Mouse (Mus musculus) forebrain, postnatal 0 days (tissue): Measurements from ENCODE around the gene Shd. TPM values are rescaled to one million over a fixed set of nuclear protein-coding genes. Genes with fewer than 3 reads are reported as not detected.
"Not testable (repeated sequence)": the region's sequence is repeated elsewhere in the genome, so short reads cannot be mapped to it uniquely, and the experiment has no call there.

Experiments
- ATAC-seq: fragments of 200-750 bp; cut with Nextera tagmentation; 2 replicates; pipeline ENCODE4 v1.8.0; 2017; ENCODE audit warnings: mild to moderate bottlenecking, moderate library complexity
- DNase-seq: peaks from one replicate; pipeline ENCODE4 v3.0.0-alpha.2; 2015
- H3K27ac ChIP-seq: fragments of 300-500 bp; sonication (generic); 2 replicates; pipeline ENCODE4 v1.5.1; 2014; ENCODE audit warnings: low read depth, mild to moderate bottlenecking, antibody characterized with exemption, low read length, moderate library complexity, mixed read lengths
- H3K27me3 ChIP-seq: fragments of 300-500 bp; sonication (generic); 2 replicates; pipeline ENCODE4 v1.6.1; 2014; ENCODE audit warnings: mild to moderate bottlenecking, low read length, mixed read lengths; ENCODE audit not compliant: insufficient read depth
- H3K36me3 ChIP-seq: fragments of 300-500 bp; sonication (generic); 2 replicates; pipeline ENCODE4 v1.6.1; 2014; ENCODE audit warnings: mild to moderate bottlenecking, moderate library complexity; ENCODE audit not compliant: insufficient read depth
- H3K4me1 ChIP-seq: fragments of 300-500 bp; sonication (generic); 2 replicates; pipeline ENCODE4 v1.6.1; 2014; ENCODE audit warnings: antibody characterized with exemption; ENCODE audit not compliant: insufficient read depth
- H3K4me2 ChIP-seq: fragments of 300-500 bp; sonication (generic); 2 replicates; pipeline ENCODE4 v1.6.1; 2014; ENCODE audit warnings: low read depth, mild to moderate bottlenecking, moderate library complexity
- H3K4me3 ChIP-seq: fragments of 300-500 bp; sonication (generic); 2 replicates; pipeline ENCODE4 v1.5.1; 2014; ENCODE audit warnings: low read depth, low read length, mixed read lengths
- H3K9ac ChIP-seq: fragments of 300-500 bp; sonication (generic); 2 replicates; pipeline ENCODE4 v1.6.1; 2014; ENCODE audit warnings: mild to moderate bottlenecking
- H3K9me3 ChIP-seq: fragments of 300-500 bp; sonication (generic); 2 replicates; pipeline ENCODE4 v1.6.1; 2016; ENCODE audit warnings: low read length
- CTCF ChIP-seq: sonication (generic); IDR thresholded peaks from 2 replicates; pipeline ENCODE4 v1.5.1; 2016; ENCODE audit warnings: antibody characterized with exemption, control low read depth, low read depth
- whole genome bisulfite sequencing: fragments of 180-500 bp; shearing (Covaris S2); extraction: QIAGEN DNeasy Blood & Tissue Kit; methylation state at CpG from one replicate; pipeline ENCODE4 v1.1.7; 2014; 5-methylcytosine and 5-hydroxymethylcytosine counted together
- polyA plus RNA-seq: library from polyadenylated mRNA; unstranded; fragments of >200 nt; fragmentation: Nextera tagmentation; extraction: Ambion mirVana; gene quantifications from 2 replicates; pipeline ENCODE4 v1.2.1, GENCODE M21; 2015
- total RNA-seq: library from RNA; depleted of rRNA; stranded (reverse); fragments of >200 nt; gene quantifications from 2 replicates; pipeline ENCODE4 v1.2.3, GENCODE M21; 2014; rRNA removed

Shd gene
- 124 and 152 TPM in 2 replicates for total RNA-seq
- polyA plus RNA-seq: 106 and 116 TPM in 2 replicates

- Histone ChIP-seq H3K27ac (peak within 1 kb of the TSS; percentile 66), H3K9me3 (no peaks in the 10 kb centered on the region), H3K4me2 (peak within 1 kb of the TSS; percentile 96), H3K27me3 (no peaks in the 10 kb centered on the region), H3K9ac (peak within 1 kb of the TSS; percentile 93), H3K36me3 (peaks cover 32% of the 10 kb centered on the region), H3K4me1 (peaks cover 13% of the 10 kb centered on the region), H3K4me3 (peak within 1 kb of the TSS; percentile 72)
- peak; percentile 59 for ATAC-seq
- 9% methylated on average over 54 of the region's 55 CpGs for WGBS
- TF ChIP-seq CTCF: peak; percentile 34; the same call in 1 of the 2 replicates
- DNase-seq: peak; percentile 67
Observed at GRCm38 (mm10) chr17:55969966-55970891, at the start of gene Shd. Shd (plus strand) TSS chr17:55970467.

DNA sequence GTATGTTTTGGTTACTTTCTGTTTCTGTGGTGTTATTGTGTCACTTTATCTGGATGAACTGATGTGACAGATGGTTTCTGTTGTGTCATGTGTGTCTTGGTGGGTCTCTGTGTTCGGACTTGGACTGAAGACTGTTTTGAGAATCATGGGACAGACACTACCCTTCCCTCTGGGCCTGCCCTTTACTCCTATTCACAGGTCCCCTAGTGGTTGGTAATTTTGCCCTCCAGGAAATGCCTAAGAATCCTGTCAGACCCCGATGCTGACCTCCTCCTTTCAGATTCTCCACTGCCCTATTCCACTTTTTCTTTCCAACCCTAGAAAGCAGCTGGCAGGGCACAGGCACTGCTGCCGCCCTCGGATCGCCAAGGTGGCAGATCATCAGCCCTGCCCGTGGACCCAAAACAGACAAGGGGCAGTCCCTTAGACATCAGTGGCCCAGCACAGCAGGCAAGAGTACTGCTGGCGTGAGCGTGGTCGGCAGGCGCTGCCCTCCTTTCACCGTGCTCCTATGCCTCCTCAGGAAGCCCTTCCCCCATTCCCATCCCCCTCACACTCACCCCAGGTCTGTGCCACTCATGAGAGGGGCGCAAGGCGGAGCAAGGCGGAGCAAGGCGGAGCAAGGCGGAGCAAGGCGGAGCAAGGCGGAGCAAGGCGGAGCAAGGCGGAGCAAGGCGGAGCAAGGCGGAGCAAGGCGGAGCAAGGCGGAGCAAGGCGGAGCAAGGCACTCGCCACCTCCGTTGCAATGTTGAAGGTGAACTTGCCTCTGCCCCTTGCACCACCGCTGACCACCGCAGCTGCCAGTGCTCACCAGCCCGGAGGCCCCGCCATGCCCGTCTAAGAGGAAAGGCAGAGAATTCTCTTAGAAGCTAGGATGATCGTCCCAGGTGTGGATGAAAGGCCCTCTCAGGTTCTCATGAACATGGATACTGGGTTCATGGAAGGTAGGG is 38.4 kb upstream of the Shd start:
- peak; percentile 55 for TF ChIP-seq CTCF
- H3K27me3 ChIP-seq: no peaks in the 10 kb centered on the region
- H3K9me3 ChIP-seq: no peaks in the 10 kb centered on the region
- H3K4me2 ChIP-seq: peak overlapping the region; percentile 85
- H3K4me1 ChIP-seq: peaks cover 3% of the 10 kb centered on the region; the same call in 1 of the 2 replicates
- H3K36me3 ChIP-seq: no peaks in the 10 kb centered on the region
- H3K27ac ChIP-seq: peak overlapping the region; percentile 80
- peak overlapping the region; percentile 92 for H3K9ac ChIP-seq
- ATAC-seq (peak; percentile 99), DNase-seq (peak; percentile 85)
- peak overlapping the region; percentile 62 for H3K4me3 ChIP-seq
- WGBS: 1% methylated on average over 33 of the region's 33 CpGs

DNA sequence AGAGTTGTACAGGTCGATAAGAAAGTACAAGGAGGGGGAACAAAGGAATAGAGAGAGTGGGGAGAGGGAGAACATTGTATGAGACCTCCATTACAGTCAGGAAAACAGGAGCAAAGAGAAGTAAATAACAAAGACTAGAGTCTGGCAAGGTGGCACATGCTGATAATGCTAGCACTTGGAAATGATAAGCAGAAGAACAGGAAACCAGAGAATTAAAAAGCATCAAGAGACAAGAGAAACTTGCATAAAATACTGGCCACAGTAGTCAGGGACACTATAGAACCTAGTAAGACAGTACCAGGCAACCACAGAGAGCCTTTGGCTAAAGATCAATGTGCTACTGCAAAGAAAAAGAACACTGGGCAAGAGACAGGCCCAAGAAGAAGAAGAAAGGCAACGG is 37.6 kb upstream of the Shd start:
- H3K9ac ChIP-seq: peak overlapping the region; percentile 92; the same call in 1 of the 2 replicates
- peak overlapping the region; percentile 62 for H3K4me3 ChIP-seq
- 77% methylated on average over 2 of the region's 2 CpGs for WGBS
- H3K27ac ChIP-seq: no peak overlapping the region
- no peak for TF ChIP-seq CTCF
- peak overlapping the region; percentile 85 for H3K4me2 ChIP-seq
- ATAC-seq (no peak), DNase-seq (no peak)
- no peaks in the 10 kb centered on the region for H3K27me3 ChIP-seq
- no peaks in the 10 kb centered on the region for H3K9me3 ChIP-seq
- H3K36me3 ChIP-seq: no peaks in the 10 kb centered on the region
- H3K4me1 ChIP-seq: peaks cover 3% of the 10 kb centered on the region; the same call in 1 of the 2 replicates

GRCm38 (mm10) chr17:55933191-55933590 is 37.1 kb upstream of the Shd start:
- Histone ChIP-seq H3K4me1 (peaks cover 3% of the 10 kb centered on the region; the same call in 1 of the 2 replicates), H3K27me3 (no peaks in the 10 kb centered on the region), H3K4me2 (no peak overlapping the region), H3K27ac (no peak overlapping the region), H3K9me3 (no peaks in the 10 kb centered on the region), H3K9ac (no peak overlapping the region), H3K4me3 (no peak overlapping the region), H3K36me3 (no peaks in the 10 kb centered on the region)
- WGBS: 95% methylated on average over 15 of the region's 15 CpGs
- no peak for TF ChIP-seq CTCF
- ATAC-seq (no peak), DNase-seq (no peak)

DNA sequence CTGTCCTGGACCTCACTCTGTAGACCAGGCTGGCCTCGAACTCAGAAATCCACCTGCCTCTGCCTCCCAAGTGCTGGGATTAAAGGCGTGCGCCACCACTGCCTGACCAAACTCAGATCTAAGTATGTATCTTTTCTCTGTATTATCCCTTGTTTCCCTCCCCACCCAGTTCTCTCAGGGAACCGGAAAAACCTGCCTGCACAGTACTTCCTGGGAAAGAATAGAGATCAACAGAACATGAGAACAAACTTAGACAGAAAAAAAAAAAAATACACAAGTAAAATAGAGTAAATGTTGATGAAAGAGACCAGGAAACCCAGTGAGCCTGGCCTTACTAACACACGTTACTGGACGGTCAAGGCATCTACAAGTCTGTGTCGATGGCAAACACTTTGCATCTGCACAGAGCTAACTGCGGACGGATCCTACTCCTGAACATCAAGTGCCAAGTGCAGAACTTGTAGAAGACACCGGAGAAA is 25.8 kb upstream of the Shd start:
- H3K9me3 ChIP-seq, H3K4me1 ChIP-seq, H3K36me3 ChIP-seq, H3K27me3 ChIP-seq, ATAC-seq, DNase-seq: not testable (repeated sequence)
- Histone ChIP-seq H3K4me2 (peak overlapping the region; percentile 77), H3K4me3 (peak overlapping the region; percentile 43), H3K9ac (peak overlapping the region; percentile 75), H3K27ac (peak overlapping the region; percentile 82; the same call in 1 of the 2 replicates)
- 32% methylated on average over 10 of the region's 10 CpGs for WGBS

DNA sequence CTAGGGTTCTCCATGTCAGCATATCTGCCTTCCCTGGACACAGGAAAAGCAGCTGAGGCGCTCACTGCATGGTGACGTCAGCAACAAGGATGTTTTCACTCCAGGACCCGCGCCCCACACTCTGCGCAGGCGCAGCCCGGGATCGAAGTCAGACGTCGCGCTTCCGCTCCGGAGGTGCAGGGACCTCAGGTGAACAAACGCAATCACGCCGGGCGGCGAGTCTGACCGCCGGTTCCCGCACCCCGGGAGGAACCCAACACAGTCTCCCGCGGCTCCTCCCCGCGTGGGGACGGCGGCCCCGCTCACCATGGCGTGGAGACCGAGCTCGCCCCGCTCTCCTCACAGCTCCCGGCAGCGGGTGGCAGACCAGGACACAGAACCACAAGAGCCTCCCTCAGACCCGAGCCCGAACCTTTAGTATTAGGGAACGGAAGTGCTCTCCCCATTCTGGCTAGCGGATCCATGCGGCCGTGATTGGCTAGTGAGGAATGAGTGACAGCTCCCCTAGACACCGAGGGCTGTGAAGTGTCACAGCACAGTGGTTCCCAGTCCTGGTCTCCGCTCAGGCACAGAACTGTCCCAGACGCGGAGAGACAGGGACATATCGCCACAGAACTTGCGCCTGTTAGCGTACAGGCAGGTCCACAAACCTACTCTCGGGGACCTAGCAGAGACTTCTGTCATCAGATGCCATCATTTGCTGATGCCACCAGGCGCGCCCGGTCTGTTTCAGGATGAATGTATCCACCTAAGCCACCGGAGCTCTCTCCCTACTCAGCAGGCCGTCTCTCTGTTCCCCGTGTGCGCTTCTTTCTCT is 25.2 kb upstream of the Shd start:
- H3K9me3 ChIP-seq, H3K27me3 ChIP-seq, H3K4me1 ChIP-seq, H3K36me3 ChIP-seq: not testable (repeated sequence)
- ATAC-seq (peak; percentile 99), DNase-seq (peak; percentile 86)
- WGBS: 2% methylated on average over 56 of the region's 56 CpGs
- Histone ChIP-seq H3K4me2 (peak overlapping the region; percentile 77), H3K4me3 (peak overlapping the region; percentile 43), H3K27ac (peak overlapping the region; percentile 82), H3K9ac (peak overlapping the region; percentile 75)
